Mouse (Mus musculus): ENCODE data around the gene Cabp2. TPM values are rescaled to one million over a fixed set of nuclear protein-coding genes. Genes with fewer than 3 reads are reported as not detected.
A peak's percentile ranks its signal among the peaks of the same experiment; 100 is the strongest.
"Not testable (repeated sequence)": the region's sequence is repeated elsewhere in the genome, so short reads cannot be mapped to it uniquely, and the experiment has no call there.

Cabp2 gene
- total RNA-seq (2022), result not detected

DNA sequence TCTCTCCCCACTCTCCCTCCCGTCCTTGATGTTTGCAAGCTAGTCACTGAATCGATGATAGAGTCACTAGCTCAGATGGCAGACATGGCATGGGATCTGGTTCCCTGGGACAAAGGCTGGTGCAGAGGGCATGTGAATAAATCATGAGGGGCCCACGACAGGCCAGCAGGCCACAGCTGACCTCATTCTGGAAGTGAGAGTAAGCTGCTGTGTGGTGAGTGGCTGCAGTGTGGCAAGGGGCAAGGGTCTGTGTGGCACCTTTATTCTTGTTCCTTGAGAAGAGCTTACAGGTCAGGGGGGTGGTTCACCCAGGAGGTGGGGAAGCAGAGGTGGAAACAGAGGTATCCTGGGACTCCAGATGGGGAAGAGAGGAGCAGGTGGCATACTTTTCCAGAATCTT is at the start of gene Cabp2:
TSS of gene Cabp2 (plus strand) at position 185 of the 400 bp plus-strand sequence.
- no peak for DNase-seq (ENCODE audit: low spot score in 2 of 2)

DNA sequence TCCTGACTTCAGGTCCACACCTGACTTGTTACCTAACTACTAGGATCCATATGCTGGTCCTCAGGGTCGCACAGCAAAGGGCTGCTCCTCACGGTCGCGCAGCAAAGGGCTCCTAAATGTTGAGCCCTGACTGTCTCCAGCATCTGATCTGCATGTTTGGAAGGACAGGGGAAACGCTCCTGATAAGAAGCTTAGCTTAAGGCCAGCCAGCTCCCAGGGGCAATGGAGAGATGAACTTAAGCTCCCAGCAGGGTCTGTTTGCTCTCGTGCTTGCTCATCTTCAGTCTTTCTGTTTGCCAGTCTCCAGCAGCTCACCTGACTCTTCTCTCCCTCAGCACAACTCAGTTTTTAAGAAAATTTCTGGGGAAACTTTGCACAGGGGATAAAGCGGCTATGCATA is 48.7 kb upstream of the Cabp2 start:
- no peak for DNase-seq (ENCODE audit: low spot score in 2 of 2)

DNA sequence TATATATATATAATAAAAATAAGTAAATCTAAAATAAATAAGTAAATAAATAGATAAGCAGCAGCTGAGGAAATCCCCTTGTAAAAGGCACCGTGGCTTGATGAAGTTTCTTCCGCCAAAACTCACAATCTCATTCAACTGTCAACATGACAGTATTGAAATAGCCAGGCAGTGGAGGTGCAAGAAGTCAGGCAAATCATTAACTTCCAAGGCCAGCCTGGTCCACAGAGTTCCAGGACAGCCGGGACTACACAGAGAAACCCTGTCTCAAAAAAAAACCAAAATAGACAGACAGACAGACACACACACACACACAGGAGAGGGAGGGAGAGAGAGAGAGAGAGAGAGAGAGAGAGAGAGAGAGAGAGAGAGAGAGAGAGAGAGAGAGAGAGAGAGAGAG is 48.1 kb upstream of the Cabp2 start:
- DNase-seq (ENCODE audit: low spot score in 2 of 2), result no peak

DNA sequence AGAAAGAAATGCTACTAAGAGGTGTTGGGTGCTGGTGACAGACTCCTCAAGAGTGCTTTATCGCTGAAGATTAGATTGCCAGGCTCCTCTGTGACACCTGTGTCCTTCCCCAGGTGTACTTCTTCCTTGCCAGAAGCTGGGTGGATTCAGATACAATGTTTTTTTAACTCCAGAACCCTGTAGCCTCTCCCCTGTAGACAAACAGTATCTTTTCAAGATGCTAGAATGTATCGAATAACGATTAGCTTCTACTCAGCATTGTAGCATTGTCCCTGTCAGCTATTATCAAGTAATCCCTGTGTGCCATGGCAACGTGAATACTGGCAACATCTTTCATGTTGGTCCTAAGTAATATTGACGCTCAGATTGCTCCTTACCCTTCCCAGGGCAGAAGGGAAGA is 47.6 kb upstream of the Cabp2 start:
- no peak for DNase-seq (ENCODE audit: low spot score in 2 of 2)

DNA sequence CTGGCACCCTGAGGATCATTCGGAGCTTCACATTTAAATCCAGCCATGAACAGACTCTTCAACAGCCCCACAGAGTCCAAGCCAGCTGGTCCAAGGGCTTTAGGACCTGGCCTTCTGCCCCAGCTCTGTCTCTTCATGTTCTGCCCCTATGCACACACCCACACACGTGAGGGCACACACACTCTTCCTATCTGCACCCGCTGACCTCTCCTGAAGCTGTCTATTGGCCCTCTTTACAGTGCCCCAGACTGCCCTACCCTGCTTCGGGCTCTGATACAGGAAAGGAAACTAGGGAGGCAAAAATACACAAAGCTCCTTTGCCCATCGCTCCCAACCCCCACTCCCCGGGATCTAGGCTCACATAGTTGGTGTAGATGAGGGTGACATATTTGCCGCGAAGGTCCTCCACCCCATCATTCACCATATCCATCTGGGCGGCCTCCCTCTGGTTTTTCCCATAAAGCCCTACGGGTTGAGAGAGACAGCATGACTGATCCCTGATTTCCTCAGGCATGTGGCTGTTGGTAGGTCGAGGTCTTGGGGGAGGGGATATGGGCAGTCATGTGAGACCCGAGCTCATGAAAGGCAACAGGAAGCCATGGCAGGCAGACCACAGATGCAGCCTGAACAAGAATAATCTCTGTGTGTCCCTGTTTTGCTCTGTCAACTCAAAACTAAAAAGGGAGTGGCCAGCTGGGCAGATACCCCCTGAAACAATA is 44.9 kb upstream of the Cabp2 start:
- no peak for DNase-seq (ENCODE audit: low spot score in 2 of 2)

DNA sequence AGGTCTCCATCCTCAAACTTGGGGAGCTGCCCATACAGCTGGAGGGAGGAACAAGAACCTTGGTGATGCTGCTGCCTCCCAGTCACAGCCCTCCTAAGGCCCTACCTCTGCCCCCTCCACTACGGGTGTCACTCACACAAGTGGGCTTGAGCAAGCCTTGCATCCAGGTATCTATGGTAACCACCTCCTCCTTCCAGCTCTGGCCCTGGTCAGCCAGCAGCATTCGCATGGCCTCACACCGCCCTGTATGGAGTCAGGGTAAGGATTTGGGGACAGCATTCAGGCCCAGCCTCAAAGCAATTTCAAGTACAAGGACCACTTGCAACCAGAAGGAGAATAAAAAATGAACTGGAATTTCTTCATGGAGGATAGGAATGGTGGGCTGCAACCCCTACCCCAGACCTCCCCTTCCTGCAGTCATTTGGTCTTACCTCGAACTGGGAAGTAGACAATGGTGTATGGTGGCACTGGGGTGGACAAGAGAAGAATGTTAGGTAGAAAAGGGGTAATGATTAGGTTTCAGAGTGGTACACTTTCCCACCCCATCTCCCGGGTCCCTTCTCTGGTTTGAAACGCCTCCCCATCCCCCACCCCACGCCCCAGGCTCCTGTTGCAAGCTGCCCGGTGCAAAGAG is 44.1 kb upstream of the Cabp2 start:
- not testable (repeated sequence) for DNase-seq (ENCODE audit: low spot score in 2 of 2)

DNA sequence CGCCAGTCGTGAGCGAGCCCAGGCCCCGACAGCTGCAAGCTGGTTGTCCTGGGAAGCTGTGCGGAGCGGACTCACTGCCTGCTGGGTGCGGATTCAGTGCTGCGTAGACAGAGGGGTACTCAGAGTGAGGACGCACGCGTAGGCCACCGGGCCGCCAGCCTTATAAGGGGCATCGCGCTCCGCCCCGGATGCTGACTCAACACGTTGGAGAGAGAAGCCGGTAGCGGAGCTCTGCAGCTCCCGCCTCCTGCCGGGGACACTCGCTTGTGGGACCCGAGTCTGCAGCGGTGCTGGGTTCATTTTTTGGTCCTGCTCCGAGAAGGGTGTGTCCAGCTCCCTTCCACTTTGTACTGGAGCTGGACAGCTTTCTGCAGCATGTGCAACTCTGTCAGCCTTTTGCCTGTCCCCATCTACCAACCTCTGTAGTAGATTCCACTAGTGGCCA is 43.6 kb upstream of the Cabp2 start, which contains the start of gene Gstp1:
TSS of gene Gstp1 (minus strand) at position 198 of the 445 bp plus-strand sequence.
- peak; percentile 84 to 85 for DNase-seq (ENCODE audit: low spot score in 2 of 2)

DNA sequence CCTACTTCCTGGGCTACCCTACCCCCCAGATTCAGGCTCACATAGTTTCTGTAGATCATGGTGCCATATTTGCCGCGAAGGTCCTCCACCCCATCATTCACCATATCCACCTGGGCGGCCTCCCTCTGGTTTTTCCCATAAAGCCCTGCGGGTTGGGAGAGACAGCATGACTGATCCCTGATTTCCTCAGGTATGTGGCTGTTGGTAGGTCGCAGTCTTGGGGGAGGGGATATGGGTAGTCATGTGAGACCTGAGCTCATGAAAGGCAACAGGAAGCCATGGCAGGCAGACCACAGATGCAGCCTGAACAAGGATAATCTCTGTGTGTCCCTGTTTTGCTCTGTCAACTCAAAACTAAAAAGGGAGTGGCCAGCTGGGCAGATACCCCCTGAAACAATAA is 40.4 kb upstream of the Cabp2 start:
- DNase-seq (ENCODE audit: low spot score in 2 of 2), result not testable (repeated sequence)

DNA sequence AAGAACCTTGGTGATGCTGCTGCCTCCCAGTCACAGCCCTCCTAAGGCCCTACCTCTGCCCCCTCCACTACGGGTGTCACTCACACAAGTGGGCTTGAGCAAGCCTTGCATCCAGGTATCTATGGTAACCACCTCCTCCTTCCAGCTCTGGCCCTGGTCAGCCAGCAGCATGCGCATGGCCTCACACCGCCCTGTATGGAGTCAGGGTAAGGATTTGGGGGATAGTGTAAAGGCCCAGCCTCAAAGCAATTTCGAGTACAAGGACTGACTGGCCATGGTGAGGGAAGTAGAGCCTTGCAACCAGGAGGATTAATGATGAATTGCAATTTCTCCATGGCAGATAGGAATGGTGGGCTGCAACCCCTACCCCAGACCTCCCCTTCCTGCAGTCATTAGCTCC is 39.9 kb upstream of the Cabp2 start:
- DNase-seq (ENCODE audit: low spot score in 2 of 2), result not testable (repeated sequence)

DNA sequence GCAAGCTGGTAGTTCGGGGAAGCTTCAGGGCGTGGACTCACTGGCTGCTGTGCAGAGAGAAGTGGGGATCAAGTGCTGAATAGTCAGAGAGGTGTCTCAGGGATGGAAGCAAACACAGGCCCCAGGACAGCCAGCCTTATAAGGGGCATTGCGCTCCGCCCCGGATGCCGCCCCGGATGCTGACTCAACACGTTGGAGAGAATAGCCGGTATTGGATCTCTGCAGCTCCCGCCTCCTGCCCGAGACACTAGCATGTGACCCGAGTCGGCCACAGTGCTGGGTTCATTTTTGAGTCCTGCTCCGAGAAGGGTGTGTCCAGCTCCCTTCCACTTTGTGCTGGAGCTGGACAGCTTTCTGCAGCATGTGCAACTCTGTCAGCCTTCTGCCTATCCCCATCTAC is 39.3 kb upstream of the Cabp2 start:
- DNase-seq (ENCODE audit: low spot score in 2 of 2), result no peak

DNA sequence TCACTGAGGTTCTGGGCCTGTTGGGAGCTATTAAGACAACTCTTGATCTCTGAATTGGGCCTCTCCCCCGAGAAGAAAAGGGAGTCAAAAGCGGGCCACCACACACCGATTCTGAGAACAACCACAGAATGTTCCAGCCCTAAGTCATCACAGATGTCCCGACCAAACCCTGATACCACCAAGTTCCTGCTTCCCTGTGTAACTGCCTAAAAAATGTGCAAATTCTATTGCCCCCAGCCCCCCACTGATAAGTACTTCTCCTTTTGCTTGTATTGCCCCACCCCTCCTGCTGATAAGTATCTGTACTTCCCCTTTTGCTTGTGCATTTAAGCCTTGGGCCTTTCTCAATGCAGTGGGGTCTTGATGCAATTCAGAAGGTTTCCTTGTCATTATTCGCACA is 37.3 kb upstream of the Cabp2 start:
- not testable (repeated sequence) for DNase-seq (ENCODE audit: low spot score in 2 of 2)

DNA sequence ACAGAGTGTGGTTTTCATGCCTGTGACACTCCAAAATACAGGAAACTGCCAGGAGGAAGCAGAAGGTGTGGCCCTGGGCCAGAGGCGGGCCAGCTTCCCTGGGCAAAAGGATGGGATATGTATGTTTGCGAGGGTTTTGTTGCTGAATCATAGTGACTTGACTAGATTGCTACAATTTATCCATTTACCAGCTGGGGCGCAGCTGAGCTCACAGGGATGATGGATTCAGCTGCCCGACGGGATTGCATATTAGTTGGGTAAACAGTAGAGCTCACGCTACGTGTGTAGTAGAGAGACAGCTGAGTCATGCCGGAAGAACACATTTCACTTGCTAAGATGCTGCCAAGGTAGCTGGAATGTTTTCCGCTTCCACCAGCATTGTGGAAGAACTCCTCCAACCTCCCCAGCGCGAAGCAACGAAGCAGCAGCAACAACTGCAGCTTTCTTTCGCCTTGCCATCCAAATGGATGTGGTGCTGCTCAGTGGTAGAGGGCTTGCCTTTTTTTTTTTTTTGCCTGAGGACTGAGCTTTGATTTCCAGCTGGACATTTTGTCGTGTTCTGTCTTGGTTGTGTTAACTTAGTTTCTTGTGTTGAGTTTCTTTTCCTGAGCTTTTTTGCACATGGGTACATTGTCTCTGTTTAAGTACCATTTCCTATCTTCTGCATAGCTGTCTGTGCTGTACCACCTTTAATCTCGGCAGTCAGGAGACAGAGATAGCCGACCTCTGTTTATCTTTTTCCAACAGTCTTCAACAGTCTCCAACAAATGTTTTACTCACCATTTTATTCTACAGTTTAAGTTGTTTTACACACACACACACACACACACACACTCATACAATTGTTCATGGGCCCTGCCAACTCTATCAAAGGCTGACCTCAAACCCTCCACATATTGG is 35.2 kb upstream of the Cabp2 start, which contains the start of gene Gstp2:
TSS of gene Gstp2 (minus strand) at position 58 of the 900 bp plus-strand sequence.
- peak; percentile 63 to 84 for DNase-seq (ENCODE audit: low spot score in 2 of 2)

DNA sequence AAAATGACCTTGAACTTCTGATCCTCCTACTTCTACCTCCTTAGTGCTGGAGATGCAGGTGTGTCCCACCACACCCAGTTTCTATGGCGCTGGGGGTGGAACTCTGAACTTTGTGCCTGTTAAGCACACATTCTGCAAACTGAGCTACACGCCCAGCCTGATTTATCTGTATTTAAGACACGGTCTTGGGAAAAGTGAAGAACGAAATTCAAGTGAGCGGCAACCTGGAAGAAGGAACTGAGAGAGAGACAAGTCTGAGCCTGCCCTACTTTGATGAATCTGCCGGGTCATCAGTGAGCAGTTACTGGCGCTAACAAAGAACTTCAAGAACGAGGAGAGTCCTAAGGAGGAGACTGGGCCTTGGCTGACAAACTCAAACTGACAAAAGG is 34.5 kb upstream of the Cabp2 start:
- DNase-seq (ENCODE audit: low spot score in 2 of 2), result no peak

DNA sequence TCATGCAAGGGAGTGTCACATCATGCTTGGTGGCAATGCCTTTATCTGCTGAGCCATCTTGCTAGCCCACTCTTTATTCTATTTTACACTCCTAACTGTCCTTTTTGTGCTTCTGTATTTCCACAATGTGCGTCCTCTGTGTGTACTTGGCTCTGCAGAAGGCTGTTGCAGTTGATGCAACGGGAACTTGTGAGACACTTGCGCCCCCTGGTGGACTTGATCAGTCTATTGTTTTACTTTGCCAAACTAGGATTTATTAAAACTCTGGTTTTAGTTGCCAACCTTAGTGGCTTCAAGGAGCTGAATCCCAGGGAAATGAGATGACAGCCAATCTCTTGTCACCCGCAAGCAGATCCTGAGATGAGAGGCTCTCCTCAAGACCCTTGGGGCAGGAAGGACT is 33.5 kb upstream of the Cabp2 start:
- DNase-seq (ENCODE audit: low spot score in 2 of 2), result peak; percentile 25 to 40

DNA sequence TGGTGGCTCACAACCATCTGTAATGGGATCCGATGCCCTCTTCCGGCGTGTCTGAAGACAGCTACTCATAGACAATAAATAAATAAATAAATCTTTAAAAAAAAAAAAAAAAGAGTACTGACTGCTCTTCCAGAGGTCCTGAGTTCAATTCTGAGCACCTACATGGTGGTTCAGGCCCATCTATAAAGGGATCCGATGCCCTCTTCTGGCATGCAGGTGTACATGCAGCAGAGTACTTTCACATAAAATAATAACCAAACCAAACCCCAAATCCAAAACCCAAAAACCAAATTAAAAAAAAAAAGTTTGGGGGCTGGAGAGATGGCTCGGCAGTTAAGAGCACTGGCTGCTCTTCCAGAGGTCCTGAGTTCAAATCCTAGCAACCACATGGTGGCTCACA is 32.3 kb upstream of the Cabp2 start:
- DNase-seq (ENCODE audit: low spot score in 2 of 2), result not testable (repeated sequence)

DNA sequence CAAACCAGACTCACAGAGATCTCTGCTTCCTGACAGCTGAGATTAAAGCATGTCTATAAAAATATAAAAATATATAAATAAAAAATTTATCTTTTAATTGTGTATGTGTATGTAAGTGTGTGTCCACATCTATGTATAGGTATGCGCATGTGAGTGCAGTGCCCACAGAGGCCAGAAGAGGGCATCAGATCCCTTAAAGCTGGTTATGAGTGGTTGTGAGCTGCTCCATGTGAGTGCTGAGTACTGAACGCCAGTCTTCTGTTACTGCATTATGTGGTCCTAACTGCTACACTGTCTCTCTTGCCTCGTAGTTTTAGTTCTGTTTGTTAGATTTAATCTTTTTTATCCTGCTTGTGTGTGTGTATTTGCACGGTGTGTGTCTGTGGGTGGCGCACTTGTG is 30.4 kb upstream of the Cabp2 start:
- no peak for DNase-seq (ENCODE audit: low spot score in 2 of 2)

DNA sequence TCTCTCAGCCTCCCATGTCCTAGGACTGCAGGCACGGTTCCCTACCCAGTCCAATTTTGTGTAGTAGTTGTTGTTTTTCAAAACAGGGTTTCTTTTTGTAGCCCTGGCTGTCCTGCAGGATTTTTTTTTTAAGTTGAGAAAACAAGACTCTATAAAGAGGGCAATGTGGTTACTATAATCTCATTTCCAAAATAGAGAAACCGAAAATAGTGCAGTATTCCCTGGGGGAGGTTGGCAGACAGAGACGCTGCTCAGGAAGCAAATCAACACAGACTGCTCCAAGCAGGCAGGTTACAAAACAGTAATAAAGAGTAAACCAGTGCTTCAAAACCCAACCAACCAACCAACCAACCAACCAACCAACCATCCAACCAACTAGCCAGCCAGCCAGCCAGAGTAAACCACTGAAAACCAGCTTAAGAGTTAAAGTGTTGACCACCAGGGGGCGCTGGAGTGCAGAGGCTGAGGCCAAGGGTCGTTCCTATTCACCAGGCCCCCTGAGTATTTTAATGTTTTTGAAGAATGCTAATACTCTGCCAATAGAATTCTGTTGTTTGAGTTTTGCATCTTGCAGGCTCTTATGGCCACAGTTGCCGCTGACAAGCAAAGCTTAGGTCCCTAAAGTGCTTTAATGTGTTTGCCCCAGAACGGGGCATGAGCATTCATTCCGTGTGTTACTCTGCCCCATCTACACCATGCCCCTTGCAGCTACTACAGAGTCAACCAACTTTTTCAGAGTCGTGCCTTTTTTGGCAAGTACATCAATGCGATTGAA is 29.4 kb upstream of the Cabp2 start:
- no peak for DNase-seq (ENCODE audit: low spot score in 2 of 2)

DNA sequence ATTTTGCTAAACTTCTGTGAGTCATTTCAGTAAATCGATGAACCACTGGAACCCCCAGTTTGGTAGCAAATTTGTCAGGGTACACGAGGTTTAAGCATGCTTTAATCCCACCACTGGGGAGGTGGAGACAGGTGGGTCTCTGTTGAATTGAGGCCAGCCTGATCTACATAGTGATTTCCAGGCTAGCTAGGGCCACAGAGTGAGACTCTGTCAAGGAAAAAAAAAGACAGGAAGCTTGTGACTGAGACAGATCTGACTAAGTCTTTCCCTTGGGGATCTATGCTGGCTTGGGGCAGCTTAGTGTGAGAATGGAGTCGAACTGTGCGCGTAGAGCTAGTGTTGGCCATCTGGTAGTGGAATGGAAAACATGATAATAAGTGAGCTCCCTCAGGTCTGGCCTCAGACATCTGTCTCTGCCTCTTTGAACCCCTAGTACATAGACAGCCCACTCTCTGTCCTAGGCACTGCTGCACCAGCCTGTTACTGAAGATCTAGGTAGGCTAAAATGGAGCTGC is 28.8 kb upstream of the Cabp2 start:
- DNase-seq (ENCODE audit: low spot score in 2 of 2), result no peak

DNA sequence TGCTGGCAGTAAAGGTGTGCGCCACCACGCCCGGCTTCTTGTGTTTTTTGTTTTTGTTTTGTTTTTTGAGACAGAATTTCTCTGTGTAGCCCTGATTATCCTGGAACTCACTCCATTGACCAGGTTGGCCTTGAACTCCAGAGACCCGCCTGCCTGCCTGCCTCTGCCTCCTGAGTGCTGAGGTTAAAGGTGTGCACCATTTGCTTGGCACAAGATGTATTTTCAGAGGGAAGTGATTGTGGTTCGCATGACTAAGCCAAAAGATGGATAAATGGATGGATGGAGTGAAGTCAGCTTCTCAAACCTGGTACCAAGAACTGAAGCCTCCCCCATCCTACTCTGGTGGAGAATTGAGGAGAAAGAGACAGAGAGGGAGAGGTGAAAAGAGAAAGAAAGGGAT is 26.8 kb upstream of the Cabp2 start:
- DNase-seq (ENCODE audit: low spot score in 2 of 2), result no peak

DNA sequence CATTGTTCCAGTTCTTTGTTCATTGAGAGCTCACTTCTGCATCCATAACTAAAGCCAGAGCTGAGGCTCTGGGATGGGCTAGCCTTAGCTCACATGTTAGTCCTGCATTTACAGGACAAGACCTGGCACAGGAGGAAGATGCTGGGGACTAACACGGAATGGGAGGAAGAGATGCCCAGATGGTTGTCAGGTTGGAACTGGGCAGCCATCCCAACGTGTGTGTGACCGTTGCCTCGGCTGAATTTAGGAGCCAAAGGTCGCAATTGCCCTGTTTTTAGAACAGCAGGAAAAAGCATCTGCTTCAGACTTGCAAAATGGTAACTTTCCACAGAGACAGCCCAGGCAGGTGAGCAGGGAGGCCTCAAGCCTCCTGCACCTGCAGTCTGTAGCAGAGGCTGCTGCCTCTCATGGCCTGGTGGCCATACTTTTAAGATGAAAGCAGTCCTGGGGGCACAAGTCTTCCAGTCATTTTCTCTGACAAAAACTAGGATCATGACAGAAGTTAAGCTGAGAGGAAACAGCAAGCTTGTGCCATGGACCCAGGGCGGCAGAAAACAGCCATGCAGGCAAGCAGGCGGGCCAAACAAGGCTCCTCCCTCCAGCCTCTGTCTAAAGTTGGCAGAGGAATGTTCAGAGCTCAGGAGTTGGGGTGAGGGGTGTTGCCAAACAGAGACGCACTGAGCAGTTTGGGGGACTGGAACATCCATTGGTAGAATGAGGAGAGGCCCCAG is 26.0 kb upstream of the Cabp2 start:
- no peak for DNase-seq (ENCODE audit: low spot score in 2 of 2)
